Mouse (Mus musculus) E14TG2a.4 (cell line): ENCODE measurements at regions not wholly inside any gene's neighbourhood (a gene's known extent, or its start where the extent isn't known, plus 50 kb on each side); places are given as distances from the start of the nearest gene placed in this dataset.

ENCODE experiments used
- H3K27me3 ChIP-seq: 2 replicates; pipeline ENCODE4 v1.6.1; 2014; ENCODE audit warnings: low read length, control low read depth; ENCODE audit not compliant: insufficient read depth
- H3K36me3 ChIP-seq: 2 replicates; pipeline ENCODE4 v1.6.1; 2014; ENCODE audit warnings: low read length, control low read depth; ENCODE audit not compliant: insufficient read depth
- H3K4me1 ChIP-seq: replicated peaks from 2 replicates; pipeline ENCODE4 v1.6.1; 2014; ENCODE audit warnings: low read depth, low read length, control low read depth
- H3K4me3 ChIP-seq: replicated peaks from 2 replicates; pipeline ENCODE4 v1.5.1; 2014; ENCODE audit warnings: mild to moderate bottlenecking, low read length
- H3K9me3 ChIP-seq: 2 replicates; pipeline ENCODE4 v1.6.1; 2014; ENCODE audit warnings: low read length, control low read depth
- CTCF ChIP-seq: conservative IDR thresholded peaks from 2 replicates; pipeline ENCODE4 v1.5.1; 2014; ENCODE audit warnings: low read length
- NANOG ChIP-seq: IDR thresholded peaks from 2 replicates; pipeline ENCODE4 v1.6.1; 2014; ENCODE audit warnings: borderline replicate concordance, low read length, mixed read lengths
- POU5F1 ChIP-seq: IDR thresholded peaks from 2 replicates; pipeline ENCODE4 v1.6.1; 2014; ENCODE audit warnings: low read length, borderline replicate concordance

DNA sequence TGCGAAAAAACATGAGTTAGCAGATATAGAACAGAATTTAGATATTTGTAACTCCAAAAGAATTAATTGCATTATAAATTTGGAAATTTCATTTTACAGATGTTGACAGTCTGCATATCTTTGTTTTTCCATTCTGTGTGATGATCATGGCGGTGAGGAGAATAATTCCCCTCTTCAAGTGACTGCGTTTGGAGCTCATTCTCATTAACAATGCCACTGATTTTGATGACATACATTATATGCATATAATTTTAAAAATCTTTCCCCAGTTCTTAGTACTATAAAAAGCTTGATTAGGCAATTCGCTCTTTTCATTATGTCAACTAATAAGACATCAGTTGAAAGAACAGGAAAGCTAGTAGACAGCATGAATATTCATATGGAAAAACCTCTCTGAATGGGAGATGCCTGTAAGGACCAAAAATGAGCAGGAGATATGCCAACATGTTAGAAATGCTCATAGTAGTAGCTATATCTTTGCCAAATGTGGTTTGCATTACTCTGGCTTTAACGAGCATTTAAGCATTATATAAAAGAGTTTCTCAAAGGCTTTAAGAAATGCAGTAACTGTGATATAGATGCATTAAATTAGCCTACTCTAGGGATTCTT lies 849.2 kb upstream of the Cldn34c4 start:
- no peak for TF ChIP-seq CTCF
- TF ChIP-seq POU5F1: no peak
- TF ChIP-seq NANOG: no peak
- H3K27me3 ChIP-seq: no peaks in the 10 kb centered on the region
- no peaks in the 10 kb centered on the region for H3K4me1 ChIP-seq
- H3K4me3 ChIP-seq: no peak overlapping the region
- no peaks in the 10 kb centered on the region for H3K9me3 ChIP-seq
- H3K36me3 ChIP-seq: no peaks in the 10 kb centered on the region

DNA sequence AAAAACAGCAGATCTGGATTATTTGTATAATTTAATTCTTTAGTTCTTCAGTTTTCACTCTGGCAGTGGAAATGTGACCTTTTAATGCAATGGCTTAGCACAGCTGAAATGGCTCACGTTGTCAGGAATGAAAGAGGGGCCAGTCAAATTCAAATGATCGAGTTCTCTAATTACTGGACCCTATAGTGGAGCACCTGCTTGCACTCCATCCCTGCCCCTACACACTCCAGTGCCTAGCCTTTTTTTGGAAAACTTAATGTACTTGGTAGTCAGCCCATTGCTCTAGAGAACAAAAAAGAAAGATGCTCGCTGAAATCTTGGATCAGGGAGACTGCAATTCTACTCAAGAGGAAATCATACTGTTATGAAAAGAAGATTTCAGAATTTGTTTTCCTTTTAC lies 841.0 kb upstream of the Cldn34c4 start:
- 0 out of 2 replicates have a peak, but pooled peaks cover 10% of the 10 kb centered on the region for H3K4me1 ChIP-seq
- no peaks in the 10 kb centered on the region for H3K36me3 ChIP-seq
- no peaks in the 10 kb centered on the region for H3K9me3 ChIP-seq
- H3K27me3 ChIP-seq: no peaks in the 10 kb centered on the region
- TF ChIP-seq NANOG (no peak), CTCF (no peak), POU5F1 (no peak)
- H3K4me3 ChIP-seq: no peak overlapping the region

DNA sequence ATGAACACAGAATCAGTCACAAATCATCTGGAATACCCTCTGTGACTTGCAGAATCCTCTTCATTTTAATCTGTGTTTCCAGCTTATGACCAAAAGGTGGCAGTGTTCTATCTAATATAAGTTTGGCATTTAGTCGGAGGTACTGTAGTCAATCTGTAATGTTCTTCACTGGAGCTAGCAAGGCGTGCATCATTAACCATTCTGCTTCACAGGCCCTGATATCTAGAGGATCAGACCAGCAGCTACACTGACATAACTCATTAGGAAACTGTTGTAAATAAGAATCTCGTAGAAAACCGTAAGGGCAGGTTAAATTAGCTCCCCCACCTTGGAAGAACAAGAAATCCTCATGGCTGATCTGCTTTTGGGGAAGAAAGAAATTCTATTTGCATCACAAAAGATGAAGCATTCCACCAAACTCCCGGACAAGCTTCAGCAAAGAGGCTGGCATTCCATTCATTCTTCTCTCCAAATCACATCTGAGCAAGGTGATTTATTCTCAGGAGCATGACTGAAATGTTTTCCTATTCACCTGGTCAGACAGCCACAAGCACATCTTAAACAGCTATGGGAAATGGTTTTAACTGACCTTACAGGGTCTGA lies 840.0 kb upstream of the Cldn34c4 start:
- H3K9me3 ChIP-seq: no peaks in the 10 kb centered on the region

More for the DNA sequence above, 840.0 kb upstream of the Cldn34c4 start:
- H3K36me3 ChIP-seq: no peaks in the 10 kb centered on the region
- H3K4me1 ChIP-seq: 0 out of 2 replicates have a peak, but pooled peaks cover 10% of the 10 kb centered on the region
- no peaks in the 10 kb centered on the region for H3K27me3 ChIP-seq
- peak; percentile 39; the same call in 1 of the 2 replicates for TF ChIP-seq POU5F1
- no peak for TF ChIP-seq NANOG
- peak; percentile 28; the same call in 1 of the 2 replicates for TF ChIP-seq CTCF
- H3K4me3 ChIP-seq: no peak overlapping the region
